Mouse (Mus musculus) C2C12 (cell line): ENCODE measurements around the gene Grin3a.

ENCODE experiments used
- CEBPB ChIP-seq: IDR thresholded peaks from one replicate; pipeline ENCODE4 v1.6.1; 2011; ENCODE audit warnings: low read depth, mild to moderate bottlenecking, control low read depth, moderate library complexity
- CTCF ChIP-seq: IDR thresholded peaks from one replicate; pipeline ENCODE4 v1.5.1; 2011; ENCODE audit not compliant: control insufficient read depth, insufficient read depth, insufficient read length
- MYOD1 ChIP-seq: IDR thresholded peaks from one replicate; pipeline ENCODE4 v1.6.1; 2011; ENCODE audit warnings: low read depth; ENCODE audit not compliant: control insufficient read depth, insufficient read length

GRCm38 (mm10) chr4:49662231-49662630 is 183.3 kb downstream of the Grin3a start:
- no peak for TF ChIP-seq CTCF
- TF ChIP-seq MYOD1: no peak
- TF ChIP-seq CEBPB: no peak
